Mouse (Mus musculus) heart, postnatal 14 days (tissue): ENCODE results near the gene Mtrf1. TPM values are rescaled to one million over a fixed set of nuclear protein-coding genes. Genes with fewer than 3 reads are reported as not detected.
"Not testable (repeated sequence)": the region's sequence is repeated elsewhere in the genome, so short reads cannot be mapped to it uniquely, and the experiment has no call there.

Source experiments
- DNase-seq, 2 experiments: peaks; one replicate each; pipeline ENCODE4 v3.0.0; 2021 to 2022
- intact Hi-C: fragments of 180-260 bp; cut with DNase I; formaldehyde crosslinking; loops from one replicate; pipeline ENCODE4 v1.15.1; 2025
- long read RNA-seq, 2 experiments: library from polyadenylated mRNA; stranded (forward); transcript quantifications; one replicate each; pipeline ENCODE4 v2.0.0; 2021
- total RNA-seq, 2 experiments: library from RNA; stranded (reverse); gene quantifications; 2 replicates each; pipeline ENCODE4 v1.2.3; 2021

The Mtrf1 gene
- 1 to 10 TPM; 5.3 to 5.5 TPM for total RNA-seq
- long read RNA-seq, experiment 1, transcript Mtrf1-201 (11 exons, 1,799 nt), result major isoform, 10 of 12 reads
- long read RNA-seq, experiment 1, partial matches to known transcripts, result 0 of 12 reads
- long read RNA-seq, experiment 1, other reads (novel, unspliced or antisense), result 2 of 12 reads
- long read RNA-seq, experiment 2, transcript Mtrf1-201 (11 exons, 1,799 nt), result major isoform, 8 of 9 reads
- long read RNA-seq, experiment 2, partial matches to known transcripts, result 0 of 9 reads
- long read RNA-seq, experiment 2, other reads (novel, unspliced or antisense), result 1 of 9 reads

- peak; percentile 47 to 67 for DNase-seq
- intact Hi-C loops, result loop anchor here (10.0 kb wide), 2 partner anchors 167 to 267 kb away; partner anchors contain the start of gene Cnmd
Observed at GRCm38 (mm10) chr14:79397321-79398122, at the start of gene Mtrf1. Gene Mtrf1 (plus strand): TSS chr14:79397772.

GRCm38 (mm10) chr14:79358055-79358454 is 39.5 kb upstream of the Mtrf1 start:
- intact Hi-C loops, result no loop called here

GRCm38 (mm10) chr14:79377041-79377440 is 20.5 kb upstream of the Mtrf1 start:
- DNase-seq, result no peak
- intact Hi-C loops, result no loop called here

More at GRCm38 (mm10) chr14:79358055-79358454, 39.5 kb upstream of the Mtrf1 start:
- DNase-seq, result no peak

- no peak for DNase-seq
- intact Hi-C loops, result no loop called here
Observed at GRCm38 (mm10) chr14:79383120-79383519, 14.5 kb upstream of the Mtrf1 start.

GRCm38 (mm10) chr14:79388304-79388703 is 9.3 kb upstream of the Mtrf1 start:
- intact Hi-C loops, result loop anchor here (5.0 kb wide), 1 partner anchor 56 kb away; no protein-coding TSS in a partner anchor
- no peak for DNase-seq

- peak; percentile 37 to 69 for DNase-seq
- intact Hi-C loops, result loop anchor here (5.0 to 10.0 kb wide), 3 partner anchors 57 to 275 kb away; partner anchors contain the start of gene Cnmd
Observed at GRCm38 (mm10) chr14:79389438-79390264, 7.9 kb upstream of the Mtrf1 start.

GRCm38 (mm10) chr14:79390265-79390926 is 7.2 kb upstream of the Mtrf1 start, which contains the start of gene Naa16:
Gene Naa16 (minus strand): TSS chr14:79390778.
- intact Hi-C loops, result loop anchor here (10.0 kb wide), 2 partner anchors 174 to 274 kb away; partner anchors contain the start of gene Cnmd
- peak; percentile 98 to 99 for DNase-seq

- intact Hi-C loops, result loop anchor here (10.0 kb wide), 2 partner anchors 172 to 272 kb away; partner anchors contain the start of gene Cnmd
- no peak for DNase-seq
Observed at GRCm38 (mm10) chr14:79393289-79393688, 4.3 kb upstream of the Mtrf1 start.

- peak; percentile 9 to 34 for DNase-seq
- intact Hi-C loops, result loop anchor here (2.0 to 10.0 kb wide), 4 partner anchors 28 to 270 kb away; partner anchors contain the start of gene Cnmd
Observed at GRCm38 (mm10) chr14:79394564-79394963, 3.0 kb upstream of the Mtrf1 start.

GRCm38 (mm10) chr14:79407641-79408040 is 10.1 kb downstream of the Mtrf1 start:
- DNase-seq, result no peak

GRCm38 (mm10) chr14:79409278-79409830 is 11.8 kb downstream of the Mtrf1 start:
- no peak for DNase-seq

More at GRCm38 (mm10) chr14:79407641-79408040, 10.1 kb downstream of the Mtrf1 start:
- intact Hi-C loops, result no loop called here

GRCm38 (mm10) chr14:79410662-79411061 is 13.1 kb downstream of the Mtrf1 start:
- intact Hi-C loops, result no loop called here
- DNase-seq, result no peak

More at GRCm38 (mm10) chr14:79409278-79409830, 11.8 kb downstream of the Mtrf1 start:
- intact Hi-C loops, result no loop called here

- intact Hi-C loops, result no loop called here
Observed at GRCm38 (mm10) chr14:79413121-79413520, 15.5 kb downstream of the Mtrf1 start.

GRCm38 (mm10) chr14:79420083-79420685 is 22.6 kb downstream of the Mtrf1 start:
- intact Hi-C loops, result loop anchor here (5.0 kb wide), 1 partner anchor 37 kb away; no protein-coding TSS in a partner anchor
- no peak for DNase-seq

More at GRCm38 (mm10) chr14:79413121-79413520, 15.5 kb downstream of the Mtrf1 start:
- DNase-seq, result no peak

- DNase-seq, result peak; percentile 91 to 92
- intact Hi-C loops, result no loop called here
Observed at GRCm38 (mm10) chr14:79425979-79426729, 28.6 kb downstream of the Mtrf1 start, which contains the start of gene Kbtbd7. Gene Kbtbd7 (plus strand): TSS chr14:79426511.

- peak; percentile 8 to 23 for DNase-seq
- intact Hi-C loops, result not testable (repeated sequence)
Observed at GRCm38 (mm10) chr14:79426730-79427365, 29.3 kb downstream of the Mtrf1 start.

- no peak for DNase-seq
- intact Hi-C loops, result no loop called here
Observed at GRCm38 (mm10) chr14:79434068-79434467, 36.5 kb downstream of the Mtrf1 start.
